Mouse (Mus musculus): ENCODE data around the gene Fam133b. TPM values are rescaled to one million over a fixed set of nuclear protein-coding genes. Genes with fewer than 3 reads are reported as not detected.

The Fam133b gene
- polyA plus RNA-seq, 1 experiment, result 9.1 TPM

DNA sequence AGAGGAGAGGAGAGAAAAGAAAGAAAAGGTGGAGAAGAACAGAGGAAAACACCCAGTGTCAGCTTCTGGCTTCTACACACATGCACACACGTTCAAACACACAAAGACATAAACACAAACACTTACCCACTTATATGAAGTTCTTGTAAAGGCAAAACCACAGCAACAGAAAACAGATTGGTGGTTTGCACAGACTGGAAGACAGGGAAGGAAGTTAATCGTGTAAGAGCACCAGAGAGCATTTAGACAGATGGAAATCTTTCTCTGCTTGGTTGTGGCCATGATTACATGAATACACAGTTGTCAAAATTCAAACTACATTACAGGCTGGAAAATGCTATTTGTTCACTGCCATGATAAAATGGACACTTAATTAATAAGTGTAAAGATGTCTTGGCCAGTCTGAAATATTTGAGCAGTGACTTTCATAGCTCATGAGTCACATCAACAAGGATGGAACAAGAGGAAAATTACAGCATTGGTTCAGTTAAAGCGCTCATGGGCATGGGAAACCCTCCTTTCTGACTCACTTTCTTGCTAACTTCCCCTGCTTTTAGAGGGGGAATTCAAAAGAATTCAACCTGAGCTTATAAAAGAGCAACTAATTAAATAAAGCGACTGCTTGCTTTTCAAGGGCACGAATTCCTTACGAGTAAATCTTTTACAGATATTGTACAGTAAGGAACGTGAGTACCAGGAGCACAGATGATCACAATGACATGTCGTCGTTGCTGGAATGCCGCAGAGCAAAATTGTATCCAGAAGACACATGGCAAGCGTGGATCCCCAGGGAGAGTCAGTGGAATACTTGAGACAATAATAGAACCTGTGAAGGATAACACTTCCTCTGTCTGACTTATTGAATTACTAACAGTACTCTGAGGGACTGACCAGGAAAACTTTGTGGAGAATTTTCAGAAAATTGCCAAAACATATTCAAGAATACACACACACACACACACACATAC is 4.8 kb upstream of the Fam133b start:
- Histone ChIP-seq H3K4me1 (ENCODE audit: control insufficient read depth, insufficient read depth, insufficient read length, low read length) (no peaks in the 10 kb centered on the region), H3K4me3 (ENCODE audit: insufficient read depth, low read depth, low read length) (no peak overlapping the region), H3K27ac (replicated peaks; ENCODE audit: low read depth, low read length) (no peak overlapping the region)

GRCm38 (mm10) chr5:3541871-3542270 is 1.8 kb upstream of the Fam133b start:
- Histone ChIP-seq H3K27ac (replicated peaks; ENCODE audit: low read depth, low read length) (no peak overlapping the region), H3K4me1 (ENCODE audit: control insufficient read depth, insufficient read depth, insufficient read length, low read length) (peaks cover 4% of the 10 kb centered on the region), H3K4me3 (ENCODE audit: insufficient read depth, low read depth, low read length) (no peak overlapping the region)

DNA sequence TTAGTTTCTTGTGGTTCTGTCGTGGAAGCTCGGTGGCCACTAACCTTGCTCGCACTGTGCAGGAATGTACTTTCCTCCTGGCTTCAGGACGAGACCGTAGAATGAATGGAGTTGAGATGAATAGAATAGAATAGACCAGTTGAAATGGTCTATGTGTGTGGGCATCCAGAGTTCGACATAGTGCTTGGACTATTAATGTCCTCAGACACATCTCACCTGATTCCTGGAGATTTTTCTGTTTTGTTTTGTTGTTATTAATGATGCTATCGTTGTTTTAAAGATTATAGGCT is 792 bp downstream of the Fam133b start:
- H3K4me1 ChIP-seq (ENCODE audit: control insufficient read depth, insufficient read depth, insufficient read length, low read length), result peaks cover 4% of the 10 kb centered on the region
- H3K27ac ChIP-seq (replicated peaks; ENCODE audit: low read depth, low read length), result no peak overlapping the region
- H3K4me3 ChIP-seq (ENCODE audit: insufficient read depth, low read depth, low read length), result peak overlapping the region; percentile 98

- H3K27ac ChIP-seq (replicated peaks; ENCODE audit: low read depth, low read length), result no peak overlapping the region
- H3K4me3 ChIP-seq (ENCODE audit: insufficient read depth, low read depth, low read length), result no peak overlapping the region
- H3K4me1 ChIP-seq (ENCODE audit: control insufficient read depth, insufficient read depth, insufficient read length, low read length), result peaks cover 4% of the 10 kb centered on the region
Observed at GRCm38 (mm10) chr5:3546226-3546625, 2.6 kb downstream of the Fam133b start.

GRCm38 (mm10) chr5:3551481-3551880 is 7.8 kb downstream of the Fam133b start:
- no peak overlapping the region for H3K4me3 ChIP-seq (ENCODE audit: insufficient read depth, low read depth, low read length)
- H3K4me1 ChIP-seq (ENCODE audit: control insufficient read depth, insufficient read depth, insufficient read length, low read length), result no peaks in the 10 kb centered on the region; the same call in 1 of the 2 replicates
- H3K27ac ChIP-seq (replicated peaks; ENCODE audit: low read depth, low read length), result no peak overlapping the region

DNA sequence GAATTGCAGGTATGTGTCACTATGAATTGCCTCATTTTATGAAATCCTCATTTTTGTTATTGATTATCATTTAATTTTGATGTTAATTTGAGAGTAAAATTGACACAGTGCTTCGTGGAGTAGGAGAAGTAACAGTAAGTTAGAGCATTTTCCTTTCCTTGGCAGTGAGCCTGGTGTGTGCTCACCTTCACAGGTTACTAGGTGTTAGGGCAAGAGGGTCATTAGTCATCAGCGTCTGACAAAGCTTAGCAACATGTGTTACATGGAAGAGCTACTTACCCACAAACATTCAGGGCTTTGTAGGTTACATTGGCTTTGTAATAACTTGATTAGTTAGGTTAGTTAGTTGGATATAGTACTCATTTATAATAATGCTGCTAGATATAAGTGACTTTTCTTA is 10.6 kb downstream of the Fam133b start:
- no peak overlapping the region for H3K4me3 ChIP-seq (ENCODE audit: insufficient read depth, low read depth, low read length)
- H3K27ac ChIP-seq (replicated peaks; ENCODE audit: low read depth, low read length), result no peak overlapping the region
- H3K4me1 ChIP-seq (ENCODE audit: control insufficient read depth, insufficient read depth, insufficient read length, low read length), result no peaks in the 10 kb centered on the region; the same call in 1 of the 2 replicates

- Histone ChIP-seq H3K4me3 (ENCODE audit: insufficient read depth, low read depth, low read length) (no peak within 1 kb of the TSS), H3K27ac (replicated peaks; ENCODE audit: low read depth, low read length) (no peak within 1 kb of the TSS), H3K4me1 (ENCODE audit: control insufficient read depth, insufficient read depth, insufficient read length, low read length) (no peaks in the 10 kb centered on the region)
Observed at GRCm38 (mm10) chr5:3571266-3571665, 27.6 kb downstream of the Fam133b start, which contains the start of gene 1700109H08Rik. Gene 1700109H08Rik (plus strand): TSS chr5:3571566.

DNA sequence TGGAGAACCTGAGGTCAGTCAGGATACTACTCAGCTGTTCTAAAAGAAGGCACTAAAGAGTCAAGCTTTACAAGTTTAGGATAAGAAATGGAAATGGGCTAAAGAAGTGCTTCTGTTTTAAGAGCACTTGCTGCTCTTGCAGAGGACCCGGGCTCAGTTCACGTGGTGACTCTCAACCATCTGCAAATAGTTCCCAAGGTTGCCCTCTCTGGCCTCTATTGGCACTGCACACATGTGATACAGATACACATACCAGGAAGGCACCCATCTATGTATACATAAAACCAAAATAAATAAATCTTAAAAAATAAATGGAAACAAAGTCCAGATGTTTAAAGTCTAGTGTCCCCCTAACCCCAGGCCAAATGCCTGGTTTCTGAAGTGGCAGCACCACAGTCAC is 31.2 kb downstream of the Fam133b start:
- no peaks in the 10 kb centered on the region for H3K4me1 ChIP-seq (ENCODE audit: control insufficient read depth, insufficient read depth, insufficient read length, low read length)
- no peak overlapping the region for H3K4me3 ChIP-seq (ENCODE audit: insufficient read depth, low read depth, low read length)
- no peak overlapping the region for H3K27ac ChIP-seq (replicated peaks; ENCODE audit: low read depth, low read length)

DNA sequence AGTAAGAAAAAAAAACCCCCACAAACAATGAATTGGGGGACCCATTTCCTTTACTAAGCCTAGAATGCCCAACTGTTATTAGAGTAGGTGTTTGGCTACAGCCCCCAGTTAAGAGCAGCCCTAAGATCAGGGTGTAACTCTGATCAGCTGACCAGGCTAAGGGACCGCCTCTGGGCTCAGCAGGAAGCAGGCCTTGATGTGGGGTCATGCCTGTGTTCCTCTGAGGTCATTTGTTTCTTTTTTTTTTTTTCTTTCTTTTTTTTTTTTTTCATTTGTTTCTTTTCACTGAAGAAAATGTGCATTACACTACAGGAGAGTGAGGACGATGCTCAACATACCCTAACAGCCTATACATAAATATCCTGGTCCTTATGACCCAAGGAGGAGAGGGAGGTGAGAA is 34.3 kb downstream of the Fam133b start:
- Histone ChIP-seq H3K4me1 (ENCODE audit: control insufficient read depth, insufficient read depth, insufficient read length, low read length) (no peaks in the 10 kb centered on the region), H3K4me3 (ENCODE audit: insufficient read depth, low read depth, low read length) (no peak overlapping the region), H3K27ac (replicated peaks; ENCODE audit: low read depth, low read length) (no peak overlapping the region)

- H3K27ac ChIP-seq (replicated peaks; ENCODE audit: low read depth, low read length), result no peak overlapping the region
- no peaks in the 10 kb centered on the region for H3K4me1 ChIP-seq (ENCODE audit: control insufficient read depth, insufficient read depth, insufficient read length, low read length)
- no peak overlapping the region for H3K4me3 ChIP-seq (ENCODE audit: insufficient read depth, low read depth, low read length)
Observed at GRCm38 (mm10) chr5:3579066-3579465, 35.4 kb downstream of the Fam133b start.

- peak within 1 kb of the TSS; percentile 72 for H3K27ac ChIP-seq (replicated peaks; ENCODE audit: low read depth, low read length)
- H3K4me1 ChIP-seq (ENCODE audit: control insufficient read depth, insufficient read depth, insufficient read length, low read length), result 0 out of 2 replicates have a peak, but pooled peaks cover 11% of the 10 kb centered on the region
- H3K4me3 ChIP-seq (ENCODE audit: insufficient read depth, low read depth, low read length), result peak within 1 kb of the TSS; percentile 97
Observed at GRCm38 (mm10) chr5:3595693-3596398, 52.2 kb downstream of the Fam133b start, which contains the start of gene Pex1. Gene Pex1 (plus strand): TSS chr5:3596066.

GRCm38 (mm10) chr5:3596399-3596766 is 52.8 kb downstream of the Fam133b start, which contains the start of gene Rbm48:
Gene Rbm48 (minus strand): TSS chr5:3596585.
- peaks cover 13% of the 10 kb centered on the region; the same call in 1 of the 2 replicates for H3K4me1 ChIP-seq (ENCODE audit: control insufficient read depth, insufficient read depth, insufficient read length, low read length)
- peak within 1 kb of the TSS; percentile 97 for H3K4me3 ChIP-seq (ENCODE audit: insufficient read depth, low read depth, low read length)
- peak within 1 kb of the TSS; percentile 72 for H3K27ac ChIP-seq (replicated peaks; ENCODE audit: low read depth, low read length)

DNA sequence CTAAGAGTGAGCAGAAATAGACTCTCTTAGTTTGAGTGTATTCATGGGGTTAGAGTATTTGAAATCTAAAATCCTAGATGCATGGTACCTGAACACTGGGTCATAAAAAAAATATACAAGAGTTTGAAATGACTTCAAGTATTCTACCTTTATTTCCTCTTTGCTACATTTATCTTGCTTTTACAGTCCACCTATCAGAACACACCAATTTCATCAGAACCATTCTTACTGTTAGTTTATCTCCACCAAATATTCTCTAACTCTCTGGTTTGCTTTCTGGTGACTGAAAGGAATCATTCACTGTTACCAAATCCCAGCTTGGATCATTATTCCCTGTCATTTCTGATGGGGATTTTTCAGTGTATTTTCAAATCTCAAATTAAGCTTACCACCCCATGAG is 53.5 kb downstream of the Fam133b start:
- H3K27ac ChIP-seq (replicated peaks; ENCODE audit: low read depth, low read length), result no peak overlapping the region
- peaks cover 14% of the 10 kb centered on the region; the same call in 1 of the 2 replicates for H3K4me1 ChIP-seq (ENCODE audit: control insufficient read depth, insufficient read depth, insufficient read length, low read length)
- H3K4me3 ChIP-seq (ENCODE audit: insufficient read depth, low read depth, low read length), result peak overlapping the region; percentile 97

DNA sequence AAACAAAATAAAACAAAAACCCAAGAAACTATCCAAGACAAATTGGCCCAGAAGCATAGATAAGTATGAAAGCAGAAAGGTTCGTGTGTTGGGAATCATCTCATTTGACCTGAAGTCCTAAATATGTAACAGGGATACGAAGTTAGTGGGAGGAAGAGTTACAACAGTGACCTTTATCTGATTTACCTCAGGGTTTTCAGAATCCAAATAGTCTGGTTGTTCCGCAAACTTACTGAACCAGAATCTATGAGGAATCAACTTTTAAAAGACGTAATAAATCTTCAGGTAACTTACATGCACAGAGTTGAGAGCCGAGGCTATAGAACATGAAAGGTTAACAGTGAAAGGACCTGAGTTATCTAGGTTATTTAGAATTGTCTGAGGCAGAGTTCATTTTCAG is 55.1 kb downstream of the Fam133b start:
- Histone ChIP-seq H3K4me1 (ENCODE audit: control insufficient read depth, insufficient read depth, insufficient read length, low read length) (peaks cover 14% of the 10 kb centered on the region; the same call in 1 of the 2 replicates), H3K27ac (replicated peaks; ENCODE audit: low read depth, low read length) (peak overlapping the region; percentile 75; the same call in 1 of the 2 replicates), H3K4me3 (ENCODE audit: insufficient read depth, low read depth, low read length) (no peak overlapping the region)

DNA sequence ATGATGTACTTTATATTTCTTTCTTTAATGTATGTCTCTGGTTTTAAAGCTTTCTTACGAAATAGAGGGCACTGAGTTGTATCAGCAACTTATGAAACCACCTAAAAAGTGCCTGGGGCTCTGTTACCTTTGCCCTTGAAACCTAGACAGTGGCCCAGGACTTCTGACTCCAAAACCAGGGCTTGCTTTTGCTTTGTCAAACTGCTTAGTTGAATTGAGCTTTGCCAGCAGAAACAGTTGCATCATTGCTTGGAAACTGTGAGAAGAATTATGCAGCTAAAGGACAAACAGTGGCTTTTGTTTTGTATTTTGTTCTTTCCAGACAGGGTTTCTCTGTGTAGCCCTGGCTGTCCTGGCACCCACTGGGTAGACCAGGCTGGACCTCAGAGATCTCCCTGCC is 56.7 kb downstream of the Fam133b start:
- H3K4me1 ChIP-seq (ENCODE audit: control insufficient read depth, insufficient read depth, insufficient read length, low read length), result peaks cover 14% of the 10 kb centered on the region; the same call in 1 of the 2 replicates
- peak overlapping the region; percentile 37 for H3K4me3 ChIP-seq (ENCODE audit: insufficient read depth, low read depth, low read length)
- H3K27ac ChIP-seq (replicated peaks; ENCODE audit: low read depth, low read length), result peak overlapping the region; percentile 92

All from brown adipose tissue, adult 24 weeks (tissue).